Mouse (Mus musculus) central nervous system, embryonic 11.5 days (tissue): Measurements from ENCODE around the gene Adamtsl3. TPM values are rescaled to one million over a fixed set of nuclear protein-coding genes. Genes with fewer than 3 reads are reported as not detected.

ENCODE experiments used
- polyA plus RNA-seq: library from polyadenylated mRNA; depleted of rRNA; stranded (reverse); fragments of >200 nt; gene quantifications from 2 replicates; pipeline ENCODE4 v1.2.3, GENCODE M21; 2012; rRNA removed

Gene Adamtsl3
- polyA plus RNA-seq, result 0.28 and 0.68 TPM in 2 replicates

GRCm38 (mm10) chr7:82335211-82336121 lies at the start of gene Adamtsl3:
Adamtsl3 (plus strand) TSS chr7:82335694.

GRCm38 (mm10) chr7:82648353-82649080 lies 313.0 kb downstream of the Adamtsl3 start, which contains the start of the genes Saxo2 and Efl1:
Saxo2 (minus strand) TSS chr7:82648528.
Efl1 (plus strand) TSS chr7:82648614.

Other genes with a start within 250 kb of the Adamtsl3 start
- 12.8 and 17.5 TPM in 2 replicates for gene Sh3gl3, start 161.9 kb upstream of the Adamtsl3 start, polyA plus RNA-seq